Mouse (Mus musculus) ES-E14 (cell line): ENCODE data around the gene Spata1.

Experiments
- CHD2 ChIP-seq: IDR thresholded peaks from 2 replicates; pipeline ENCODE4 v1.6.1; 2014; ENCODE audit warnings: mild to moderate bottlenecking, low read depth, low read length, inconsistent platforms
- HCFC1 ChIP-seq: IDR thresholded peaks from 2 replicates; pipeline ENCODE4 v1.6.1; 2012; ENCODE audit warnings: low read length, inconsistent platforms, borderline replicate concordance; ENCODE audit not compliant: insufficient read depth
- MAFK ChIP-seq: IDR thresholded peaks from 2 replicates; pipeline ENCODE4 v1.6.1; 2014; ENCODE audit warnings: mild to moderate bottlenecking, low read depth, low read length, inconsistent platforms; ENCODE audit not compliant: insufficient read depth
- ZNF384 ChIP-seq: IDR thresholded peaks from 2 replicates; pipeline ENCODE4 v1.6.1; 2012; ENCODE audit warnings: low read depth, low read length, inconsistent platforms

DNA sequence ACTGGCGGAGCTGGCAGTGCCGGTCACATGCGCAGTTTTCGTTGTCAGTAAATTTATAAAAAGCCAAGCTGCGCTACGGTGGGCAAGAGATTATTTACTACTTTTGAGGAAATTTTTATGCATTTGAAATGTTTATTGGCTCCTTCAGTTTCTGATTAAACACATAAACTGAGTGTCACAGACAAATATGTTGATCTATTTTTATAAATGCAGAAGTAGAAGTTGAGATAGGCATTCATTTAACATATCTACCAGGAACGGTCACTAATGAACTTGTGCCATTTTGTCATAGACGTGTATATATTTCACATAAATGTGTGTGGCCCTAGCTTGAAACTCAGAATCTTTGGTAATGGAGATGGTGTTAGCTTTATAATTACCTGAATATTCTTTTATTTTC, 81.7 kb downstream of the Spata1 start:
- no peak for TF ChIP-seq CHD2
- TF ChIP-seq MAFK: no peak
- no peak for TF ChIP-seq HCFC1
- no peak for TF ChIP-seq ZNF384
